Mouse (Mus musculus) thymus, adult 18-20 months (tissue): ENCODE measurements around the gene Ywhae.
"Not testable (repeated sequence)": the region's sequence is repeated elsewhere in the genome, so short reads cannot be mapped to it uniquely, and the experiment has no call there.

ENCODE experiments used
- DNase-seq, 2 experiments: peaks; one replicate each; pipeline ENCODE4 v3.0.0; 2022; ENCODE audit warnings: mixed read lengths in 2 of 2

Gene Ywhae

DNA sequence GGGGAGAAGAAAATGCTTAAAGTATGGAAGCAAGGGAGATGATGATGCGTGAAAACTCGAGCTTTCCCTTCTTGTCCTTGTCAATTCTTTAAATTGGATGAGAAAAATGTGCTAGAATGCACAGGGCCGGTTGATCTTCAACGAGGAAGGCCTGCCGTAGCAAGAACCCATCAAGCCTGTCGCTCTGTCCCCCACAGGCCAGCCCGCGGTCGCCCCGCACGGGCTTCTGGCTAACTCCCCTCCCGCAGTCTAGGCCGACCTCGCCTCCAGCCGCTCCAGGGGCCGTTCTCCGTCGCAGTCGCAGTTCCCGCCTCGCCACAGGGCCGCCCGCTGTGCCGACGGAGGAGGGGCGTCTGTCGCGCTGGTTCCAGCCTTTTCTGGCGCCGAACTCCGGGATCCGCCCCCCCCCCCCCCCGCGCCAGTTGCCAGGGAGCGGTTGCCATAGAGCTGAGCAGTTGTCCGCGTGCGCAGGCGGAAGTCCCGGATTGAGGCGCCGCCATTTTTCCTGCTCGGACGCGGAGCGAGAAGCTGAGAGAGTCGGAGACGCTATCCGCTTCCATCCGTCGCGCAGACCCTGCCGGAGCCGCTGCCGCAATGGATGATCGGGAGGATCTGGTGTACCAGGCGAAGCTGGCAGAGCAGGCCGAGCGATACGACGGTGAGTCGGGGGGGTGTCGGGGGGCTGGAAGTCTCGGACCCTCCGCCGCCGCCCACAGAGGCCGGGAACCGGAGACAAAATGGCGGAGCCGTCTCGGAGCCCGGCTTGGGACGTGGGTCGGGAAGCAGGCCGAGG is at the start of gene Ywhae:
Gene Ywhae (plus strand): TSS at position 436 of the 793 bp plus-strand sequence.
- DNase-seq: peak; percentile 74 to 84

DNA sequence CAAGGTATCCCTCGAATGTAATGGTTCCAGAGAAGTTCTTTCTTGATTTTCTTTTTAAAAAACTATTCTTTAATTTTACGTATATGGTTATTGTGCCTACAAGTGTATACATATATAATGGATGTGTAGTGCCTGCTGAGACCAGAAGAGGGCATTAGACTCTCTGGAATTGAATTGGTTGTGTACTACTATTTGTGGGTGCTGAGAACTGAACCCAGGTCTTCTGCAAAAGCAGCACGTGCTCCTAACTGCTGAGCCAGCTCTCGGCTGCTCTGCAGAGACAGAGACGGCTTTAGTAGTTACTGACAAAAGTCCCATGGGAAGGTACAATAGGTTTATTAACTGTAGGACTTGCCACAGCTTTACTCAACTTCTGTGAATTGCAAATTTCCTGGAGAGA is 48.2 kb upstream of the Ywhae start:
- no peak for DNase-seq

DNA sequence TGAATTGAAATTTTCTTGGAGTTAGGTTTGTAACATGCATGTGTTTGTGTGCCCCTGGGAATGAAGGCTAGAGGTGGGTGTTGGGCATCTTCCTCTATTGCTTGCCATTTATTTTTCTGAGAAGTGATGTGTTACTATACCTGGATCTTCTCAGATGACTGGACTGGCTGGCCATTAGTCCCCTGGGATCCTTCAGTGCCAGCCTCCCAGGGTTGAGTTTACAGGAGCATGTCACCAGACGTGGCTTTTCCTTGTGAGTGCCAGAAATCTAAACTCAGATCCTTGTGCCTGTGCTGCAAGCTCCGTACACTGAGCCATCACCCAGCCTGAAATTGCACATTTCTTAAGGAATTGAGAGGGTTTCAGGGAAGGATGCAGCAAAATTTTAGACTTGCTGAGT is 47.7 kb upstream of the Ywhae start:
- DNase-seq: no peak

DNA sequence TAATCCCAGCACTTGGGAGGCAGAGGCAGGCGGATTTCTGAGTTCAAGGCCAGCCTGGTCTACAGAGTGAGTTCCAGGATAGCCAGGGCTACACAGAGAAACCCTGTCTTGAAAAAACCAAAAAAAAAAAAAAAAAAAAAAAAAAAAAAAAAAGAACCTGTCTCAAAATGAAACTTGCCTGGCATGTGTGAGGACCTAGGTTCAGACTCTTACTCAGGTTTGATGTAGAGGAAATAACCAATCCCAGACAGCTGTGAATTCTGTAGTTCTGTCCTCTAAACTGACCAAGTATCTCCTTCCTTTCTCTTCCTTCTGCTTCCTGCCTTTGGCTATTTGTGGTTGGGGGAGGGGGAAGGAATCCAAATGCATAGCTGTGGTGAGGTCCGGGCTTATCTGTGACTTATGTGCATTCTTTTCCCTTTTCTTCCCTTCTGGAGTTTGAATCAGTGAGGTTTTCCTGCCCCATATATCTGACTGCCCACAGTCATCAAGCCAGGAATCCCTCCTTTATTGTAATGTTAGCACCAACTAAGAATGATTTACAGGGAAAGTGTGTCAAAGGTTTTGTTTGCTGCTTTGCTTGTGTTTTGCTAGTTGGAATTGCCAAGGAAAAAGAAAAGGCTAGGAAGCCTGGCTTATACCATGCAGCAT is 45.2 kb upstream of the Ywhae start:
- DNase-seq: no peak

DNA sequence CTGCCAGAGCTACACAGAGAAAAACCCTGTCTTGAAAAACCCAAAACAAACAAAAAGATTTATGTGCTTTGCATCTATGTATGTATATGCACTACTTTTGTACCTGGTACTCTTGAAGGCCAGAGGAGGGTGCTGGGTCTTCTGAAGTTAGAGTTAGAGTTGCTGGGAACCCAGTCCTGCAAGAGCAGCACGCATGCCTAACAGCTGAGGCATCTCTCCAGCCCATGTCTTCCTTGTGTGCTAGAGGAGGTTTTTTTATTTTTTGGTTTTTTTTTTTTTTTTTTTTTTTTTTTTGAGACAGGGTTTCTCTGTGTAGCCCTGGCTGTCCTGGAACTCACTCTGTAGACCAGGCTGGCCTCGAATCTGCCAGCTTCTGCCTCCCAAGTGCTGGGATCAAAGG is 44.5 kb upstream of the Ywhae start:
- no peak for DNase-seq

DNA sequence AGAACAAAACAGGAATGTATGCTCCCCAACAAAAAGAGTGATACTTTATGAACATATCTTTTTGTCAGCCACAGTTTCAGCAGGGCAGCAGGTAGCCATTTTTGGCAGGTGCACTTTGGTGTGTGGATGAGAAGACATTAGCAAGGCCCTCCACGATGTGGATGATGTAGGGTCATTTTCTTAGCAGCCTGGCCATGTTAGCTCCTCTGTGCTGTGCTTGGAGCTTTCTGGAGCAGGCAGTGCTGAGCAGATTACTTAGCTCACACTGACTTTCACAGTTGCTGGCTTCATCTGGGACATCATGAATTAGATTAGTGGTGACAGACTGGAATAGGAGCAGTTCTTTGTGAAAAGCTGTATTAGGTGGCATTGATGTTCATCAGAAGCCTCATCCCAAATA is 42.7 kb upstream of the Ywhae start:
- DNase-seq: no peak

DNA sequence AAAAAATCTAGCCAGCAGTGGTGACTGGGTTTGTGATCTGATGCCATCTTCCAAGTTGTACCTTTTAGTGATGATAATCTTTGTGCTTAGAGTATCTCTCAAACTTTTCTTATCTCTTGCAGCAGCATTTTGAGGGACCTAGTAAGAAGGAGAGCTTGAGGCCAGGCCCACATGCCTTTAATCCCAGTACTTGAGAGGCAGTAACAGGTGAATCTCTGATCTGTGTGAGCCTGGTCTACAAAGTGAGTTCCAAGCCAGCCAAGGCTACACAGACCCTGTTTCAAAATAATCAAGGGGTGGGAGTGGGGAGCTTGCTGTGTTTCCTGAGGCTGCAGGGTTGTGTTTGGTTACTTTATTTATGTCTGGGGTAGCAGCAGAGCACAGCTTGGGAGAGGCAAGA is 41.6 kb upstream of the Ywhae start:
- no peak for DNase-seq

DNA sequence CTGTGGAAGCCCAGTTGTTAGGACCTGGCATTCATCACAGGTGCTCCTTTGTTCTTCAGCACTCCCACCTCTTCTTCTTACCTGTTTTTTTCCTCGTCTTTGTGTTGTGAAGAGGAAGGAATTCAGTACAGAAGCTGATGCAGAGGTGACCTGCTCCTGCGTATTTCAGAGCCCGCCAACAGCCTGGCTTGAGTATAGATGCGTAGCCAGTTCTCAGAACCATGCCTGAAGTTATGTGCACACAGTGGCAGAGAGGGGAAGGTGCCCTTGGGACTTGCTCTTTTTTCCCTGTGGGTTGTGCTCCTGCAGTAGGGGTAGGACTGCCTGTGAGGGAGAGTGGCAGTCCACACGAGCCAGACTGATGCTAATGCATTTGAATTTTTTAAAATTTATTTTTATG is 39.1 kb upstream of the Ywhae start:
- DNase-seq: no peak

DNA sequence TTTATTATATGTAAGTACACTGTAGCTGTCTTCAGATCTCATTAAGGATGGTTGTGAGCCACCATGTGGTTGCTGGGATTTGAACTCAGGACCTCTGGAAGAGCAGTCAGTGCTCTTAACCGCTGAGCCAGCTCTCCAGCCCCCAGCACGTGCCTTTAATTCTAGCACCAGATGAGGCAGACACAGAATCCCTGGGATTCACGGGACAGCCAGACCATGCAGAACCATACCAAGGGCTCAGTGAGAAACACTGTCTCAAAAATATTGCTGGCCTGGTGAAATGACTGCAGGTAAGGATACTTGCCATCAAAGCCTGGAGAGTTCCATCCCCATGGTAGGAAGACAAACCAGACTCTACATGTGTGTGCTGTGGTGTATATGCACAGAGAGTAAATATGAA is 35.2 kb upstream of the Ywhae start:
- DNase-seq: not testable (repeated sequence)

DNA sequence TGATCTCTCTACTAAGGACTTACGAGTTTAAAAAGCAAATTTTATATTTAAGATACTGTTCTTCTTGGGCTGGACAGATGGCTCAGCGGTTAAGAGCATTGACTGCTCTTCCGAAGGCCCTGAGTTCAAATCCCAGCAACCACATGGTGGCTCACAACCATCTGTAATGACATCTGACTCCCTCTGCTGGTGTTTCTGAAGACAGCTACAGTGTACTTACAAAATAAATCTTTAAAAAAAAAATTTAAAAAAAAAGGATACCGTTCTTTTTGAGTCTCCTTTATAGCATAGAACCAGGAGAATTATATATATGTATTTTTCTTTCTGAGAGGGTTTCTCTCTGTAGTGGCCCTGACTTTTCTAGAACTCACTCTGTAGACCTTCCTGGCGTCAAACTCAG is 32.1 kb upstream of the Ywhae start:
- no peak for DNase-seq

DNA sequence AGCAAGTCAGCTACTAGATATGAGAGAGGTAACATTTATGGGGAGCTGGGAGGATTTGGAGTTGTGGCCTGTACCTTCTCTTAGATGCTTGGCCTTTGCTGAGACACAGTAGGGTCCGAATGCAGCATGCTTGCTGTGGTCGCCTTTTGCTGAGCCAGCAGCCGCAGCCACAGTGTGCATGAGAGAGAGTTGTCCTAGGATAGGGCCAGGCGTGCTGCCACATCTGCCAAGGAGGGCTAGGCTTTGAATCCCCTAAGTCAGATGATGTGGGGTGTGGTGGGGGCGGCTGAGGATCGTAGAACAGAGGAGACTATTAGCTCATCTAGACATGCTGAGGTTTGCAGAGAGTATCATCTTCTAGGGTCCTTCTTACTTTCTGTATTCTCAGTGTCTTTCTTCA is 29.9 kb upstream of the Ywhae start:
- no peak for DNase-seq

DNA sequence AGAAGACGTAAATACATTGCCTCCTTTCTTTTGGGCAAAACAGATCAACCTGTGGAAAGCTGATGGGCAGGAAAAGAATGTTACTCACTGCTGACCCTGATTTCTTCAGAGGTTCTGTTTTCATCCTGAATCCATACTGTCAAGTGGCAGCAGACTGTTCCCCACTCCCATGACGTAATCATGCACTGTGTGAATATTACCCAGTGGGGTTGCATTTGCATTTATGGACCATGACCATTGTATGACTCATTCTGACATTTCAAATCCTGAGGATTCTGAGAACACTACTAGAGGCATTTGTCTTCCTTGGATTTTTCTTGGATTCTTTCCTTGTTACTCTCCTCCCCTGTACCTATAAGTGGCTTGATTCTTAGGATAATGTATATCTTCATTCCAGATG is 28.9 kb upstream of the Ywhae start:
- no peak for DNase-seq

DNA sequence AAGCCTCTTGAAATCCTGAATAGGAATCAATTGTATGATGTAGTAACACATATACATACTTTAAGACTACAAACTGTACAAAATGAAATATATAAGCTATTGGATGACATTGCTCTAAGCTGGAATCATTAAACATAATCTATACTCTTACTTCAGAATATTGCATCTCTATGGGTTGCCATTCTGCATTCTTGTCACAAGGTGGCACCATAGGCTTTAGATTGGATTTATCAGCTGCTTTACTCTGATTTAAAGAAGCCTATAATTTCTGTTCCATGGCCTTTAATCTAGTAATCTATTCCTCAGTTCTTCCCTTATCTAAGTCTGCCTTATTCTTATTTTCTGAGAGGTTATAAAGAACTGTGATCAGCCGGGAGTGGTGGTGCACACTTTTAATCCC is 18.7 kb upstream of the Ywhae start:
- DNase-seq: no peak

DNA sequence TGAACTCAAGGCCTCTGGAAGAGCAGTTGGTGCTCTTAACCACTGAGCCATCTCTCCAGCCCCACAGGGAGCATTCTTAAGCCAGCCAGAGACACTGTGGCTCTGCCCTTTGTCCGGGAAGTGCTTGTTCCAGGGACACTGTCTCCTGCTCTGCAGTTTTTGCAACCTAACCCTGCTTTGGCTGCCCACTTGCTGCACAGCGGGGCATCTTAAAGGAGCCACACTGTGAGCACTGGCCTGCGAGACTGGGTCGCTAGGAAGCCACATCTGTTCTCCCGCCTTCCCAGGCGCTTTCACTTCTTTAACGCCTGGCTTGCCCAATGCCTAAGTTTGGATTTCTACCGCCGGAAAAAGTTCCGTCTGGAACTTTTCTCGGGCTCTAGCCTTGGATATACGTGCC is 17.1 kb upstream of the Ywhae start:
- DNase-seq: no peak

DNA sequence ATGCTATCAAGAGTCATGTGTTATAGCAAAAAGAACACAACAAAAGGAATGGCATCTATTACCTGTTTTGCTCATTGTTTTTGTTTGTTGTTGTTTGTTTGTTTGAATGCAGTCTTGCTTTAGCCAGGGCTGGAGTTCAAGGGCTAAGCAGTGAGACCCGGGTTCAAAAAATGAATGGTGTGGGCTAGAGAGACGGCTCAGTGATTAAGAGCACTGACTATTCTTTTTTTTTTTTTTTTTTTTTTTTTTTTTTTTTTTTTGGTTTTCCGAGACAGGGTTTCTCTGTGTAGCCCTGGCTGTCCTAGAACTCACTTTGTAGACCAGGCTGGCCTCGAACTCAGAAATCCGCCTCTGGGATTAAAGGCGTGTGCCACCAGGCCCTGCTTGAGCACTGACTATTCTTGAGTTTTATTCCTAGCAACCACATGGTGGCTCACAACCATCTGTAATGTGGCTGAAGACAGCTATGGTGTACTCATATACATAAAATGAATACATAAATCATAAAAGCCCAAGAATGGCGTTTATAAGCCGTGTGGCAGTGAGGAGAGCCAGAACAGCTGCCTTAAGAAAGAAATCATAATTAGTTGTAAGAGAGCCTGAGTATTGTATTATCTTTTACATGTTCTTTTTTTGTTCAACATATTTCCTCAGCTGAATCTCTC is 15.9 kb upstream of the Ywhae start:
- DNase-seq: no peak

DNA sequence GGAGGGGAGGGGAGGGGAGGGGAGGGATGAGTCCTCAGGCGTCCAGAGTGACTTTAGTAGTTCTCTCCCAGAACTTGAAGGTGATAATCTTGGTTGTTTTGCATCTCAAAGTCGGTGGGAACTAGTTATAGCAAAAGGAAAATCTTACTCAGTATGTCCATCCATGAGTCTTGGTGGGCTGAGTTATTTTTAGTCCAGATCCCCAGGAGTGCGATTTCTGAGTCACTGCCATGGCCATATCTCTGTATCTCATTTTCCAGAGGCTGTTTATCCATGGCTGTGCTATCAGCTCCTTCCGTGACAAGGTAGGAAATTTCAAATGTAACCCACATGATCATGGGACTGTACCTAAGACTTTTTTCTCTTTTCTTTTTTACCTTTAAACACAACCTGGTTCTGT is 10.3 kb upstream of the Ywhae start:
- DNase-seq: no peak

DNA sequence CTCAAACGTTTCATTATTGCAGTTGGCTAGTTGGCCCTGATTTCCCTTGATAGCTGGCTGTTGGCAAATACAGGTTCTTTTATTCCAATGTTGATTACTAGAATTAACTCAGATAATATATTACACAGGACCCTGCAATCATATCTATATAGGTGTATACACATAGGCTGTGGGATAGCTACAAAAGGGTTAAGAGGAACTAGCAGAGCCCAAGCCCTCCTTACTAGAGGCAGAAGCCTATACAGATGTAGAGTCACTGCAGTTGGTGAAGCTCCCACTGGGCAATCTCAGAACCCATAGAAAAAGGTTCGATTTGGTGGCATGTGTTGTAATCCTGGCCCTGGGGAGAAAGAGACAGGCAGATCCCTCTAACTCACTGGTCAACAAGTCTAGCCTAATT is 5.5 kb upstream of the Ywhae start:
- no peak for DNase-seq

DNA sequence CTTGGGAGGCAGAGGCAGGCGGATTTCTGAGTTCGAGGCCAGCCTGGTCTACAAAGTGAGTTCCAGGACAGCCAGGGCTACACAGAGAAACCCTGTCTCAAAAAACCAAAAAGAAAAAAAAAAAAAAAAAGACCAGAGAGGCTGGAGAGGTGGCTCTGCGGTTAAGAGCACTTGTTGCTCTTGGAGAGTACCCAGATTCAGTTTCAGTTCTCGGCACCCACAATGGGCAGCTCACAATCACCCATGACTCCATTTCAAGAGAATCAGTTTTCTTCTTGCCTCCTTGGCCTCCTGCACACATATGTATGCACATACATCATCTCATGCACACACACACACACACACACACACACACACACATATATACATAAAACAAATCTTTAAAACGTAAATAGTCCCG is 5.0 kb upstream of the Ywhae start:
- DNase-seq: not testable (repeated sequence)

DNA sequence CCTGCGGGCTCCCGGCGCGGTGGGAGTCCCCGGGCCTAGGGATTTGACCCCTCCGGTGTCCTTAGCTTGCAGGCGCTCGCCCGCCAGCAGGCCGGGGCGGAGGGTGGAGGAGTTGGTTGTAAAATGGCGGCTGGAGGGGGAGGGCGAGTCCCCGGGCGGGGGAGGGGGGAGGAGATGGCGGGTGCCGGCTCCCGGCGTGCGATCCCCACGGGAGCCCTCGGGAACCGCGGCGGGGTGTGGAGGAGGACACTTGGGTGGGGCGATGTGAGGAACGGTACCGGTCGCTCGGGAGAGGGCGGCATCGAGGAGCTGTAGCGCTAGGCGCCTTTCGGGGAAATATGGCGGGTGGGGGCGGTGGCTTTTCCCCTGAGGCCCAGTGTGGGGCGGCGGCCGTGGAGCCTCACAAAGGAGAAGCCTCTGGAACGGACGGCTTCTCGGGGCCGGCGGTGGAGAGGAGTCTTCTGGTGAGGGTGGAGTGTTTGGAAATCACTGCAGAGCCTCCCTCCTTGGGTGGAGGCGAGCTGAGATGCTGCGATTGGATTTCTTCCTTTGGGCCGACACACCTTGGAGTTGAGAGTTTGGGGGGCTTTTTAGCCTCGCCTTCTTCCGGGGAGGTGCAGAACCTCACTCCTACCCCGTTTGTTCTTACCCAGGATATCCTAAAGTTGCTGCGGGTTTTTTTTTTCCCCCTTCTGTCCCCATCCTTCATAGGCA is 715 bp downstream of the Ywhae start:
- peak; percentile 53 to 63 for DNase-seq

DNA sequence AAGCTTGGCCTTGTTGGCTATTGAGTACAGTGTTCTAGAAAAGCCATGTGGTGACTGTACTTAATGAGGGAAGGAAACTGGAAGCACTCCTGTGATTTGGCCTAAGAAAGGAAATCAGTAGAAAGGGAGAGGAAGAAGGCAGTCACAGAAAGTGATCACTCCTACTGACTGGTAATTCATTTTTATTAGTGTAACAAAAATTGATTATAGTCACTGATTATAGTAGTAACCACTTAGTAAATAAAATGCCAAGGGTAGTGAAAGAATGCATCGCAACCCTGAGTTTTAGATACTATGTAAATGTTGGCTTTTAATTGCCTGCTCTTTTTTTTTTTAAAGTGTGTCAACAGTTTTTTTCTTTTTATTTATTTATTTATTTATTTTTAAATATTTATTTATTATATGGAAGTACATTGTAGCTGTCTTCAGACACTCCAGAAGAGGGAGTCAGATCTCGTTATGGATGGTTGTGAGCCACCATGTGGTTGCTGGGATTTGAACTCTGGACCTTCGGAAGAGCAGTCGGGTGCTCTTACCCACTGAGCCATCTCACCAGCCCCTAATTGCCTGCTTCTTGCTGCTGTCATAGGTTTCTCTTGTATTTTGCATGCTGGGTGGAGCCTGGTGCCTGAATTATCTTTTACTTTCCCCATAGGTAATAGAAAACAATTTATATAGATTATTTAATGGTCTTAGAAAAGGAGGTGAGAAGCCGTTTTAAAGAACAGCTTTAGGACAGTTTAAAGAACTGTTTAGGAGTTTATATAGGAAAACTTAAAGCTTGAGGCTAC is 3.0 kb downstream of the Ywhae start:
- no peak for DNase-seq

DNA sequence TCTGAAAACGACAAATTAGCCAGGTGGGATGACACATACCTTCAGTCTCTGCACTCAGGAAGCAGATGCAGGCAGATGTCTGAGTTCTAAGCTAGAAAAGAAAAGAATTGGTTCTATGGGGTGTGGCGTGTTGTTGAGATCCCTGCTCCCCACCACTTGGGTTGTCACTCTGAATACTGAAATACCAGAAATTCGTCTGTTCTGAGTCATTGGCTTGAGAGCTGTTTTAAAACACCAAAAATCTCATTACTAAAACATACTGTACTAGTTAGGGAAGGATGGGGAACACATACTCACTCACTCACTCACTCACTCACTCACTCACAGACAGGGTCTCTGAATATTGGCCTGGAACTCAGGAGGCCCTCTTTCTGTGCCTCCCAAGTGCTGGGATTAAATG is 4.3 kb downstream of the Ywhae start:
- DNase-seq: no peak

DNA sequence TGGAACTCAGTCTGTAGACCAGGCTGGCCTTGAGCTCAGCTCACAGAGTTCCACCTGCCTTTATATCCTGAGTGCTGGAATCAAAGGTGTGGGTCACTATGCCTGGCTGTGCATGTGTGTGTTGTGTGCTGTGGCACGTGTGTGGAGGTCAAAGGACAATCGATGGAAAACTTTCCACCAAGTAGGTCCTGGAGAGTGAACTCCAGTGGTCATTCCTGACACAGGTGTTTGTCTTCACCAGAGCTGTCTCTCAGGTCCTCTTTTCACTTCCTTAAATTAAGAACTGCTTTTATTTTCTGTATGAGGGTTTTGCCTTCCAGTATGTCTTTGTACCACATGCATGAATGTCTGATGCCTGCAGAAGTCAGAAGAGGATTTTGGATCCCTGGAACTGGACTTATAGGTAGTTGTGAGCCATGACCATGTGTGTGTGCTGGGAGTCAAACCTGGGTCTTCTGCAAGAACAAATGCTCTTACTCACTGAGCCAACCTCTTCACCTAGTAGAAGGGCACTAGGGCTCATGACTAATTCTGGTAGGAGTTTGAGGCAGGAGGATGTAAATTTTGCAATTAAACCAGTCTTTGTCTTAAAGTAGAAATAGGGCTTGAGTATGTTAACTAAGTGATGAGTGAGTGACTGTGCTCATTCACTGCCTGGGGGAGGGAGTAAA is 5.3 kb downstream of the Ywhae start:
- no peak for DNase-seq
